Mouse (Mus musculus): Measurements from ENCODE around the gene Slc35f4. TPM values are rescaled to one million over a fixed set of nuclear protein-coding genes. Genes with fewer than 3 reads are reported as not detected.

Gene Slc35f4
- total RNA-seq, 2 experiments from 2014 or later: not detected

DNA sequence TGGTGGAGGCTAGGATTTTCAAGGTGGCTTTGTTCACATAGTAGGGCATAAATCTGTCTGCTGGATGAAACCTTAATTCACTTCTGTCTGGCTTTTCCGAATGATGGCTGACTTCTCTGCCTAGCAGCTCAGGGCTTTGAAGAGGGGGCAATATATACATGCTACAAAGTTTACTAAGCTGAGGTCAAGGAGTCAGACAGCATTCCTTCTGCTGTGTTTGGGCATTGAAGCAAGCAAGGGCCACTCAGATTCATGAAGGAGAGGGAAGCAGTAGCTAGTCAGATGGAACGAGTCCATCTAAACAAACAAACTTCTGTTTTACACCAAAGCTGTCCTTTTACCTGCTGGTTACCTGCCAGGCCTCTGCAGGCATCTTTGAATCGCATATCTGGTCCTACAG lies 248.2 kb downstream of the Slc35f4 start:
- no peak for DNase-seq

DNA sequence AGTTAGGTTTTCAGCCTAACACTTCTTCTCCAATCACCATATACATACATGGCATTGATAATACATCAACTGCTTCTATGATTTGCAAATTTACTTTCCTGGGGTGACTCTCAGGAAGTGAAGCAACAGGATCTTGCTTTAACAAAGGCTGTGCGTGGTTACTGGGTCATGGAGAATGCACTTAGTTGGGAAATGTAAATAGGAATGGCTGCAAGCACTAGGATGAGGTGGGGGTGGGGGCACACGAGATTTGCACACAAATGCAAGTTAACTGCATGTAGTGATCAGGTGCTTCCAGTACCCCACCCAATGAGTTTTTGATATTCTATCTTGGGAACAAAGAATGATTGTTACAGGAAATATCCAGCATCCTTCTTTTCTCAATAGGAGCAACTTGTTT lies 250.5 kb downstream of the Slc35f4 start:
- DNase-seq: no peak

DNA sequence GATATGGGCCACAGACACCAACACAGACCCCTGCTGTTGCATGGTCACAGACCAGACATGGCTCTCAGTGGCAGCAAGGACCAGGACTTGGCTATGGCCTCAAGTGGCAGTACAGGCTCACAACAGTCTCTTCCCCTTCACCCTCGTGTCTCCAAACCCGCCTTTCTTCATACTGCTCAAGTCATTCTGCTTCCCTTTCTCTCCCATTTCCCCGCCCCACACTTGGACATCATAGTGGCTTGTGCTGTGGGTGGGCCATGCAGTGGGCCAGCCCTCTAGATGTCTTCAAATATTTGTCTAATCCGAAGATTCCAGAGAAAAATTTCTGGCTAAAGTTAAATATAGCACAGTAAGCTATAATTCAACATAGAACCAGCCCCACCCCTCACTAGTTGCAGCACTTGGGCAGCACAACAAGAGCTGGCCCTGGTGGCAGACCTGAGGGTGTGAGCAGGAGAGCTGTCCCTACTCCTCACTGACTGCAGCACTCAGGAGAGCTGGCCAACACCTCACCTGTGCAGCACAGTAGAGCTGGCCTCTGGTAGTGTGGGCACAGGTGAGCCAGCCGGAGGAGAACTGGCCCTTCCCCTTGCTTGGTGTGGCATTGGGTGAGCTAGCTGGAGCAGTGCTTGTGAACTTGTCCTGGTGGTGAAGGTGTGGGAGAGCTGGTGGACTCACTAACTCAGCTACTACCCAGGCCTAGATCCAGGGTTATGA lies 260.4 kb downstream of the Slc35f4 start:
- no peak for DNase-seq

Small RNAs within 50 kb of the gene (microRNA-seq; reads per million reads assigned to microRNA genes)
- 0 reads per million in 2 experiments for gene Gm22949

All from gastrocnemius, postnatal 10 days (tissue).